Mouse (Mus musculus): ENCODE measurements around the gene Gm10100.
"Not testable (repeated sequence)": the region's sequence is repeated elsewhere in the genome, so short reads cannot be mapped to it uniquely, and the experiment has no call there.

The Gm10100 gene

GRCm38 (mm10) chr10:77726186-77726585 lies at the start of gene Gm10100:
Gene Gm10100, plus strand, starts transcription at chr10:77726486.
- DNase-seq (ENCODE audit: low spot score in 2 of 2), result no peak

GRCm38 (mm10) chr10:77677562-77677961 lies 48.7 kb upstream of the Gm10100 start:
- no peak for DNase-seq (ENCODE audit: low spot score in 2 of 2)

- DNase-seq (ENCODE audit: low spot score in 2 of 2), result no peak
Observed at GRCm38 (mm10) chr10:77682994-77683393, 43.3 kb upstream of the Gm10100 start.

GRCm38 (mm10) chr10:77684181-77684580 lies 42.1 kb upstream of the Gm10100 start:
- no peak for DNase-seq (ENCODE audit: low spot score in 2 of 2)

GRCm38 (mm10) chr10:77685895-77686664 lies 40.2 kb upstream of the Gm10100 start, which contains the start of gene Tspear:
Gene Tspear, plus strand, starts transcription at chr10:77686569.
- no peak for DNase-seq (ENCODE audit: low spot score in 2 of 2)

GRCm38 (mm10) chr10:77687021-77687420 lies 39.3 kb upstream of the Gm10100 start:
- no peak for DNase-seq (ENCODE audit: low spot score in 2 of 2)

GRCm38 (mm10) chr10:77690356-77690807 lies 35.9 kb upstream of the Gm10100 start, which contains the start of gene Gm19402:
Gene Gm19402, minus strand, starts transcription at chr10:77690757.
- not testable (repeated sequence) for DNase-seq (ENCODE audit: low spot score in 2 of 2)

GRCm38 (mm10) chr10:77697133-77697532 lies 29.2 kb upstream of the Gm10100 start, which contains the start of gene Gm9508:
Gene Gm9508, minus strand, starts transcription at chr10:77697233.
- DNase-seq (ENCODE audit: low spot score in 2 of 2), result no peak

GRCm38 (mm10) chr10:77706326-77706725 lies 20.0 kb upstream of the Gm10100 start, which contains the start of gene Gm10272:
Gene Gm10272, plus strand, starts transcription at chr10:77706626.
- DNase-seq (ENCODE audit: low spot score in 2 of 2), result no peak

- no peak for DNase-seq (ENCODE audit: low spot score in 2 of 2)
Observed at GRCm38 (mm10) chr10:77709831-77710230, 16.5 kb upstream of the Gm10100 start.

GRCm38 (mm10) chr10:77711157-77711556 lies 15.1 kb upstream of the Gm10100 start, which contains the start of gene Gm10024:
Gene Gm10024, plus strand, starts transcription at chr10:77711457.
- DNase-seq (ENCODE audit: low spot score in 2 of 2), result not testable (repeated sequence)

GRCm38 (mm10) chr10:77713734-77714133 lies 12.6 kb upstream of the Gm10100 start:
- no peak for DNase-seq (ENCODE audit: low spot score in 2 of 2)

- no peak for DNase-seq (ENCODE audit: low spot score in 2 of 2)
Observed at GRCm38 (mm10) chr10:77715507-77715906, 10.8 kb upstream of the Gm10100 start, which contains the start of gene Gm10142. Gene Gm10142, plus strand, starts transcription at chr10:77715807.

GRCm38 (mm10) chr10:77720299-77720698 lies 6.0 kb upstream of the Gm10100 start, which contains the start of gene Krtap12-1:
Gene Krtap12-1, plus strand, starts transcription at chr10:77720599.
- DNase-seq (ENCODE audit: low spot score in 2 of 2), result not testable (repeated sequence)

- DNase-seq (ENCODE audit: low spot score in 2 of 2), result no peak
Observed at GRCm38 (mm10) chr10:77724855-77725254, 1.4 kb upstream of the Gm10100 start.

- no peak for DNase-seq (ENCODE audit: low spot score in 2 of 2)
Observed at GRCm38 (mm10) chr10:77728280-77728679, 2.0 kb downstream of the Gm10100 start.

GRCm38 (mm10) chr10:77729241-77729640 lies 3.0 kb downstream of the Gm10100 start:
- no peak for DNase-seq (ENCODE audit: low spot score in 2 of 2)

GRCm38 (mm10) chr10:77735928-77736327 lies 9.6 kb downstream of the Gm10100 start:
- no peak for DNase-seq (ENCODE audit: low spot score in 2 of 2)

- no peak for DNase-seq (ENCODE audit: low spot score in 2 of 2)
Observed at GRCm38 (mm10) chr10:77738929-77739328, 12.6 kb downstream of the Gm10100 start.

GRCm38 (mm10) chr10:77741924-77742688 lies 15.8 kb downstream of the Gm10100 start, which contains the start of gene Gm18596:
Gene Gm18596, minus strand, starts transcription at chr10:77742638.
- DNase-seq (ENCODE audit: low spot score in 2 of 2), result not testable (repeated sequence)

- not testable (repeated sequence) for DNase-seq (ENCODE audit: low spot score in 2 of 2)
Observed at GRCm38 (mm10) chr10:77750686-77751085, 24.4 kb downstream of the Gm10100 start.

GRCm38 (mm10) chr10:77751254-77751653 lies 25.0 kb downstream of the Gm10100 start, which contains the start of gene Gm9736:
Gene Gm9736, minus strand, starts transcription at chr10:77751354.
- DNase-seq (ENCODE audit: low spot score in 2 of 2), result not testable (repeated sequence)
